Mouse (Mus musculus): Measurements from ENCODE around the gene Hs1bp3. TPM values are rescaled to one million over a fixed set of nuclear protein-coding genes. Genes with fewer than 3 reads are reported as not detected.

Gene Hs1bp3
- polyA plus RNA-seq, 1 experiment from 2014 or later: 10.8 TPM

GRCm38 (mm10) chr12:8355011-8355410, 41.8 kb downstream of the Hs1bp3 start:
- Histone ChIP-seq H3K27me3 (no peaks in the 10 kb centered on the region), H3K27ac (replicated peaks) (no peak overlapping the region), H3K9me3 (no peaks in the 10 kb centered on the region), H3K4me1 (replicated peaks) (peaks cover 11% of the 10 kb centered on the region; the same call in 1 of the 2 replicates), H3K4me3 (no peak overlapping the region), H3K4me2 (no peak overlapping the region), H3K36me3 (no peaks in the 10 kb centered on the region), H3K9ac (no peak overlapping the region)
- ATAC-seq (ENCODE audit: low FRiP score, low read depth): no peak
- 94% methylated on average over 4 of the region's 4 CpGs for WGBS

- ATAC-seq (ENCODE audit: low FRiP score, low read depth): peak; percentile 86
- Histone ChIP-seq H3K27ac (replicated peaks) (peak overlapping the region; percentile 64), H3K36me3 (no peaks in the 10 kb centered on the region), H3K9ac (no peak overlapping the region), H3K27me3 (no peaks in the 10 kb centered on the region), H3K9me3 (no peaks in the 10 kb centered on the region), H3K4me2 (no peak overlapping the region), H3K4me3 (no peak overlapping the region), H3K4me1 (replicated peaks) (peaks cover 11% of the 10 kb centered on the region; the same call in 1 of the 2 replicates)
- WGBS: 39% methylated on average over 5 of the region's 5 CpGs
Observed at GRCm38 (mm10) chr12:8357449-8357848, 44.2 kb downstream of the Hs1bp3 start.

- Histone ChIP-seq H3K9me3 (no peaks in the 10 kb centered on the region), H3K4me3 (no peak overlapping the region), H3K4me1 (replicated peaks) (peaks cover 11% of the 10 kb centered on the region; the same call in 1 of the 2 replicates), H3K27me3 (no peaks in the 10 kb centered on the region), H3K4me2 (no peak overlapping the region), H3K9ac (no peak overlapping the region), H3K27ac (replicated peaks) (peak overlapping the region; percentile 64; the same call in 1 of the 2 replicates), H3K36me3 (no peaks in the 10 kb centered on the region)
- WGBS: 92% methylated on average over 5 of the region's 5 CpGs
- ATAC-seq (ENCODE audit: low FRiP score, low read depth): no peak
Observed at GRCm38 (mm10) chr12:8358344-8358966, 45.2 kb downstream of the Hs1bp3 start.

- 95% methylated on average over 3 of the region's 3 CpGs for WGBS
- Histone ChIP-seq H3K4me2 (no peak overlapping the region), H3K27ac (replicated peaks) (no peak overlapping the region), H3K4me1 (replicated peaks) (peaks cover 16% of the 10 kb centered on the region), H3K9ac (no peak overlapping the region), H3K36me3 (no peaks in the 10 kb centered on the region), H3K4me3 (no peak overlapping the region), H3K27me3 (no peaks in the 10 kb centered on the region), H3K9me3 (no peaks in the 10 kb centered on the region)
- no peak for ATAC-seq (ENCODE audit: low FRiP score, low read depth)
Observed at GRCm38 (mm10) chr12:8359418-8360112, 46.3 kb downstream of the Hs1bp3 start.

- no peak for ATAC-seq (ENCODE audit: low FRiP score, low read depth)
- WGBS: 70% methylated on average over 5 of the region's 5 CpGs
- H3K4me3 ChIP-seq: no peak overlapping the region
- no peaks in the 10 kb centered on the region for H3K9me3 ChIP-seq
- no peaks in the 10 kb centered on the region for H3K27me3 ChIP-seq
- H3K4me1 ChIP-seq (replicated peaks): peaks cover 17% of the 10 kb centered on the region
- no peak overlapping the region for H3K9ac ChIP-seq
- H3K36me3 ChIP-seq: no peaks in the 10 kb centered on the region
- H3K4me2 ChIP-seq: no peak overlapping the region
- no peak overlapping the region for H3K27ac ChIP-seq (replicated peaks)
Observed at GRCm38 (mm10) chr12:8361866-8362265, 48.6 kb downstream of the Hs1bp3 start.

GRCm38 (mm10) chr12:8362400-8362799, 49.2 kb downstream of the Hs1bp3 start:
- H3K4me3 ChIP-seq: no peak overlapping the region
- no peak overlapping the region for H3K4me2 ChIP-seq
- no peaks in the 10 kb centered on the region for H3K9me3 ChIP-seq
- H3K27ac ChIP-seq (replicated peaks): no peak overlapping the region
- no peaks in the 10 kb centered on the region for H3K36me3 ChIP-seq
- no peak overlapping the region for H3K9ac ChIP-seq
- no peak for ATAC-seq (ENCODE audit: low FRiP score, low read depth)
- H3K27me3 ChIP-seq: no peaks in the 10 kb centered on the region
- peaks cover 15% of the 10 kb centered on the region for H3K4me1 ChIP-seq (replicated peaks)
- WGBS: 81% methylated on average over 7 of the region's 7 CpGs

- ATAC-seq (ENCODE audit: low FRiP score, low read depth): peak; percentile 80
- H3K4me3 ChIP-seq: no peak overlapping the region
- H3K27me3 ChIP-seq: no peaks in the 10 kb centered on the region
- H3K36me3 ChIP-seq: no peaks in the 10 kb centered on the region
- H3K4me1 ChIP-seq (replicated peaks): peaks cover 6% of the 10 kb centered on the region; the same call in 1 of the 2 replicates
- H3K27ac ChIP-seq (replicated peaks): no peak overlapping the region
- 10% methylated on average over 6 of the region's 6 CpGs for WGBS
- H3K9me3 ChIP-seq: no peaks in the 10 kb centered on the region
- no peak overlapping the region for H3K4me2 ChIP-seq
- H3K9ac ChIP-seq: no peak overlapping the region
Observed at GRCm38 (mm10) chr12:8364321-8364838, 51.1 kb downstream of the Hs1bp3 start.

- no peaks in the 10 kb centered on the region for H3K27me3 ChIP-seq
- 0 out of 2 replicates have a peak, but pooled peaks have one; percentile 35 for ATAC-seq (ENCODE audit: low FRiP score, low read depth)
- no peaks in the 10 kb centered on the region for H3K36me3 ChIP-seq
- H3K9me3 ChIP-seq: no peaks in the 10 kb centered on the region
- WGBS: 29% methylated on average over 7 of the region's 7 CpGs
- H3K4me1 ChIP-seq (replicated peaks): peaks cover 6% of the 10 kb centered on the region; the same call in 1 of the 2 replicates
- no peak overlapping the region for H3K4me3 ChIP-seq
- no peak overlapping the region for H3K9ac ChIP-seq
- H3K27ac ChIP-seq (replicated peaks): no peak overlapping the region
- no peak overlapping the region for H3K4me2 ChIP-seq
Observed at GRCm38 (mm10) chr12:8365336-8365735, 52.1 kb downstream of the Hs1bp3 start.

- no peaks in the 10 kb centered on the region for H3K9me3 ChIP-seq
- no peak overlapping the region for H3K9ac ChIP-seq
- H3K4me1 ChIP-seq (replicated peaks): peaks cover 6% of the 10 kb centered on the region; the same call in 1 of the 2 replicates
- H3K36me3 ChIP-seq: no peaks in the 10 kb centered on the region
- no peak for ATAC-seq (ENCODE audit: low FRiP score, low read depth)
- H3K4me2 ChIP-seq: no peak overlapping the region
- H3K27me3 ChIP-seq: no peaks in the 10 kb centered on the region
- H3K4me3 ChIP-seq: no peak overlapping the region
- 80% methylated on average over 5 of the region's 5 CpGs for WGBS
- no peak overlapping the region for H3K27ac ChIP-seq (replicated peaks)
Observed at GRCm38 (mm10) chr12:8365905-8366576, 52.8 kb downstream of the Hs1bp3 start.

GRCm38 (mm10) chr12:8366688-8367087, 53.5 kb downstream of the Hs1bp3 start:
- no peak for ATAC-seq (ENCODE audit: low FRiP score, low read depth)
- WGBS: 68% methylated on average over 3 of the region's 3 CpGs
- Histone ChIP-seq H3K27ac (replicated peaks) (no peak overlapping the region), H3K27me3 (no peaks in the 10 kb centered on the region), H3K4me2 (no peak overlapping the region), H3K9me3 (no peaks in the 10 kb centered on the region), H3K9ac (no peak overlapping the region), H3K36me3 (no peaks in the 10 kb centered on the region), H3K4me3 (no peak overlapping the region), H3K4me1 (replicated peaks) (peaks cover 6% of the 10 kb centered on the region; the same call in 1 of the 2 replicates)

- Histone ChIP-seq H3K4me1 (replicated peaks) (no peaks in the 10 kb centered on the region), H3K36me3 (no peaks in the 10 kb centered on the region), H3K9ac (no peak overlapping the region), H3K4me2 (no peak overlapping the region), H3K9me3 (no peaks in the 10 kb centered on the region), H3K4me3 (no peak overlapping the region), H3K27ac (replicated peaks) (no peak overlapping the region), H3K27me3 (no peaks in the 10 kb centered on the region)
- no peak for ATAC-seq (ENCODE audit: low FRiP score, low read depth)
- 78% methylated on average over 5 of the region's 5 CpGs for WGBS
Observed at GRCm38 (mm10) chr12:8371746-8372510, 58.7 kb downstream of the Hs1bp3 start.
